Mouse (Mus musculus) left cerebral cortex, adult 8-10 months (tissue): ENCODE data around the gene Agap1. TPM values are rescaled to one million over a fixed set of nuclear protein-coding genes. Genes with fewer than 3 reads are reported as not detected.

Experiments used
- DNase-seq, 2 experiments: peaks; one replicate each; pipeline ENCODE4 v3.0.0; 2022; ENCODE audit warnings: low spot score in 2 of 2
- total RNA-seq, 4 experiments: library from RNA; stranded (reverse); gene quantifications; 2 replicates each; pipeline ENCODE4 v1.2.4; 2022

Agap1 gene
- total RNA-seq, 4 experiments from 2014 or later = 269 to 335 (median 295) TPM

DNA sequence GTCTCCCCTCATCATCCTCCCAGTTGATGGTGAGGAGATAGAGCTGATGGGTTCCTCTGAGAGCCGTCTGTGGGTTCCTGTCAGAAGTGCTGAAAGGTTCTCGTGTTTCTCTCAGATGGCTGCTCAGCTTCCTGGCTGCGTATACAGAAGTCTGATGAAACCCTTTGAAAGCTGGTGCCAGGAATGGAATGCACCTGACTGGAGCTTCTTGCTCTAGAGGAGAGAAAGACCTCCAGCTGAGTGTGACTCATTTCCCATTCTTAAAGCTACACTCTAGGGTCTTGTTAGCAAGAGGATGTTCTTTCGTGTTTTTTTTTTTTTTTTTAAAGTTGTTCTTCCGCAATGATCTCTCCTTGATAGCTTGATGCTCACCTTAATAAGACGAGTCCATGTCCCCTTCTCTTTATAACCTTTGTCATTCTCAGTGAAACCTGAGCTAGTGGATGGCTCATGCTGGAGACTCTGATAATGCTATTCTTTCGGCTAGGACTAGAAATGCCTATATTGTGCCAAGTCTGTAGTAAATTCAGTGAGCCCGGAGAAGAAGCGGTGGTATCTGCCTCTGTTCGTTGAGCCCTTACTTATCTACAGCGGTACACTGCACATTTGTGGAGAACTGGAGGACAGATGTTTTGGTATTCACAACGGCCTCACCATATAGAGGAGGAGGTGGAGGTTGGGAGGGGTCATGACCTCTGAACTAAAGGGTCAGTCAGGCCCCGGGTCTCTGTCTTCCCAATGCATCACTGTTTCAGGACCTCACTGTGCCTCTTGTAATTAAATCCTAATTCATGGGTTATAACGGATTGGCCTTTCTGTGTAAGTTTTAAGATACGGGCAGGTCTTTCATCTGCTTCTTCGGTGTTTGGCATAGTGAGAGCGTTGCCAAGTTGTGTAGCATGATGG, 2.8 kb downstream of the Agap1 start:
- no peak for DNase-seq

GRCm38 (mm10) chr1:89461881-89462280, 7.3 kb downstream of the Agap1 start:
- no peak for DNase-seq

DNA sequence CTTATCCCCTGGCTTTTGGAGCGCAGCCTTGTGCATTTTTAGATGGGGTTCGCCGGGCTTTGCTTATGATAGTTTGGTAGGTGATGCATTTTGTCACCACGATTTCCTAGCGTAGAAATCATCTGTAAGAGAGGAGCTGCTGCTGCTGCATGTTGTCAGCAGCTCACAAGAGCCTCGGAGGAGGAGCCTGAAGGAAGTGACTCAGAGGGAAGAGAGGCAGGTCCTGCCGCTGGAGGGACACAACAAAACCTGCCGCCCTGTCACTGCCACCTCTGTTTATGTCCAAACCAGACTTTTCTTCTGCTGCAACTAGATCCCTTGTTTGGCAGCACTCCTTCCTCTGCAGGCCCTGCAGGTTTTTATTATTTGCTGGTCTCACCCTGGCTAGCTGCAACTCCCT, 8.5 kb downstream of the Agap1 start:
- DNase-seq = no peak

GRCm38 (mm10) chr1:89465417-89466002, 10.9 kb downstream of the Agap1 start:
- peak in 1 of 2 experiments; percentile 29 for DNase-seq

GRCm38 (mm10) chr1:89467321-89468069, 12.9 kb downstream of the Agap1 start:
- no peak for DNase-seq

DNA sequence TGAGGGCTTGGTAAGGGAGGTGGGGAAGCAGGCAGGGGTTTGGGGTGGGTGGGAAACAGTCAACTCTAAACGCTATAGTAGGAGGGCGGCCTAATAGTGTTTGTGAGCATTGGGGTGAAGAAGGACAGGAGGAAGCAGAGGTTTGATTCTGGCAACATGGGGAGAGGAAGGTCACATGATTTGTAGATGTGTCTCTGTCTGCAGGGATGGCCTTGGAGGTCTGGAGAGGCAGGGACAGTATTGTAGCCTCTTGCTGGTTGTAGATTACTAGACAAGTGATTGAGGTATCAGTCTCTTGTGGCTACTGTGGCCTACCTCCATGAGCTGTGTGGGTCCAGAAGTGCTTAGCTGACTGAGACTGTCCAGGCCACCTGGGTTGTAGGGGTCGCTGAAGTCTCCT, 13.5 kb downstream of the Agap1 start:
- DNase-seq = no peak

- DNase-seq = no peak
Measured at GRCm38 (mm10) chr1:89471430-89471829, 16.8 kb downstream of the Agap1 start.

- DNase-seq = no peak
Measured at GRCm38 (mm10) chr1:89471891-89472290, 17.3 kb downstream of the Agap1 start.

DNA sequence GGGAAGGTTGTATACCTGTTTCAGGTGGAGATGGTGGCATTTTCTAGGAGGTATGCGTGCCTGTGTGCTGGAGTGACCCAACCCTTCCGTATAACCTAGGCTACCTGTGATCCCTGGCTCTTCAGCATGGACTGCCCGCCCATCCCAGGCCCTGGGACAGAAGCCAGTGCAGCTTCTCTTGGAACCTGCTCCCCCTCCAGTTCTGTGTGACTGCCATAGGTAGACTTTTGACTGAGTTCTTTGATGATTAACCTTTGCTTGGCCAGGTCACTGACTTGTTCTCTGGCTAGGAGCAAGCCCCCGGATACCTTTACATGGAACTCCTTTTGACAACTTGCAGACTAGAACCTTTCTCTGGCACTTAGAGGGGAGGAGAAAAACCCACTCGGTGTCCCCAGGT, 19.3 kb downstream of the Agap1 start:
- no peak for DNase-seq

DNA sequence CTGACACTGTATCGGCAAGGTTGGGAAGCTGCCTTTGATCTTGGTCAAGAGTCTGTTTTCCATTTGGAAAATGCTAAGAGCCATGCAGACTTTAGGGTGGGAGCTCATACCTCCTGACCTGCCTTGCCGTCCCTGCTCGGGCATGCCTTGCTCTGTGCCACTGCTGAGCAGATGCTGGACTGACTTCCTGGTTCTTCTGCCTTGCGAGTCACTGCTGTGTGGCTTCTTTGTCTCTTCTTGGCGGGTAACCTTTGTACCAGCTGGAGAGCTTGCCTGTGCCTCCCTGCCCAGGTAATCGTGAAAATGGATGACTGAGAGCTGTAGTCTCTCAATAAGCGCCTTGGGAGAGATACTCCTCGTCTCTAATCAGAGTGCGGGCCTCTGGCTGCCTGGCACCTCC, 20.2 kb downstream of the Agap1 start:
- DNase-seq = no peak

DNA sequence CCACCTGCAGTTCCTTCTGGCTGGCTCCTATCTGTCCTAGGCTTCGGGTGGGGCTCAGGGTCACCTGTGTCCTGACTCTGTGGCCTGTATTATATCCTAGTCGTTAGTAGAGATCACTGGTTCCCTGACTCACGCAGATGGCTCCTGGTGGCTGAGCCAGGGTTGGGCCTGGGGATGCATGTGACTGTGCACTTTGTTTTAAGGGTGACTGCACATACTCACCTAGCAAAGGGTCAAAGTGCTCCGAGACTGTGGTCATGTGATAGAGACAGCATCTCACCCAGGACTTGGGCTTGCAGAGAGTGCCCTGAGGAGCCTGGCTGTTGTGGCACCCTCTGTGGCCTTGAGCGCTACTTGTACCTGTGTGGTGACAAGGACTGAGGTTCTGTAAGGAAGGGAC, 22.4 kb downstream of the Agap1 start:
- DNase-seq = no peak

- DNase-seq = peak in 1 of 2 experiments; percentile 60
Measured at GRCm38 (mm10) chr1:89478571-89479460, 24.2 kb downstream of the Agap1 start.

DNA sequence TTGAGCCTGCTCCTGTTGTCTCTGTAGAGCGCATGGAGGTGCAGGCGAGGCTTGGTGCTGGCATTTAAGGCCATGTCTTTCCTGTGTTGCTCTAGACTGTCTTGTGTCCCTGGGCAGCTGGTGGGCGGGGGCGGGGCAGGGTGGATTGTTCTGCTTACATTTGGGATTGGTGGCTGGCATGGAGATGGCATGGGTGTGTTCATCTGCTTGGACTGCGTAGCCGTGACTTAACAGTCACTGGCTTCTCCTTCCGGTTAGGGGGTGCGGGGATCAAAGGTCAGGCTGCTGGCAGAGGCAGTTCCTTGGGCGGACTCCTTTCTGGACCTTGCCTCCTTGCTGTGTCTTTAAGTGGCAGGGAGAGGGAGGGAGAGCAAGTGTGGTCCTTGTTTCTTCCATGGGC, 26.5 kb downstream of the Agap1 start:
- no peak for DNase-seq

DNA sequence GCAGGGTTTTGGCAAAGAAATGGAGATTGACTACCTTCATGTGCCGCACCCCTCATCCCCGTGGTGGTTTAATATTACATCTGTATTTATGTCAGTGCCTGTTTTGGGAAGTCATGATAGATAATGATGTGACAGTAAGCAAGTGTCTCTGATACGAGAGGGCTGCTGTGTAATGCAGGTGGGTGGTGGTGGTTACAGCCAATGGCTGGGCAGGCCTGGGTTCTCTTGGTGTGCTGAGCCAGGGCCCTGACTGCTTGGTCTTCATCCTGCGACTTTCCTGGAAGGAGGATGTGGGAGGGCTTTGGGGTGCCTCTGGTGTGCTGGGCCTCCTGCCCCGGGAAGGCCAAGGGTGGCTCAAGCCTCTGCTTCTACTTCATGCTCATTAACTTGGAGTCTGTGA, 28.2 kb downstream of the Agap1 start:
- DNase-seq = no peak

- no peak for DNase-seq
Measured at GRCm38 (mm10) chr1:89486891-89487290, 32.3 kb downstream of the Agap1 start.

DNA sequence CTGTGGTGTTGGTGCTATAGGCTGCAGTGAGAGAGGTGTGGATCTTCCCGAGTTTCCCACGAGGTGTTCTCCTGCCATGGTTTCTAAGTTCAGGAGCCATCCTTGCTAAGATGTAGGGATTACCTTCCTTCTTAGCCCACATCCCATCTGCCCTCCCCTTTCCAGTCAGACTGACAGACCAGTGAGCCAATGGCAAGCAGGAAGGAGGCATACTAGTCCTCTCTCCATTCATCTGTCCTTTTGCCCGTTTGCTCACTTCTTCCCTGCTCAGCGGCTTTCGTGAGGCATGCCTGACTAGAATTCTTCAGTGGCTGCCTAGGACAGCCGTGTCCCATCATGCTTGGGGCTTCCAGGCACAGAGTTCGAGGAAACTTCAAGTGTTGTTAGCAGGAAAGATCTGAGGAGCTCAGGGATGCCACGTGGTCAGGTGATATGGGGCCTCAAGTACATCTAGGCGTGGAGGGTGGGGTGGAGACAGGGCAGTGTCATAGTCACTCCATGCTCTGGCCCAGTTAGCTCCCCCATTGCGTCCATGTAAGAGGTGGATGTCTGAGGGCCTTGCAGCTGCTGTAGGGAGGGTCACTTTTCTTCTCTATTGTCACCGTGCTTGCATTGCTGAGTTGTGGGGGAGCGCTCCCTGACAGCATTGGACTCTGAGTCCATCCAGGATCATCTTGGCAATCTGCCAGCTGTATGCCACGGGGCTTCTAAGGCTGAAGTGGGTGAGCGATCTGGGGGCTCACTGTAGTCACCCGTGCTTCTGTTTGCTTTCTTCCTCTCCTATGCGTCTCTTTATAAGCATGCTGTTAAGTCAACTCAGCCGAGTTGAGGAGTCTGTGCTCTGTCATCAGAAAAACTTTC, 34.7 kb downstream of the Agap1 start:
- no peak for DNase-seq

GRCm38 (mm10) chr1:89493177-89493576, 38.6 kb downstream of the Agap1 start:
- DNase-seq = no peak

DNA sequence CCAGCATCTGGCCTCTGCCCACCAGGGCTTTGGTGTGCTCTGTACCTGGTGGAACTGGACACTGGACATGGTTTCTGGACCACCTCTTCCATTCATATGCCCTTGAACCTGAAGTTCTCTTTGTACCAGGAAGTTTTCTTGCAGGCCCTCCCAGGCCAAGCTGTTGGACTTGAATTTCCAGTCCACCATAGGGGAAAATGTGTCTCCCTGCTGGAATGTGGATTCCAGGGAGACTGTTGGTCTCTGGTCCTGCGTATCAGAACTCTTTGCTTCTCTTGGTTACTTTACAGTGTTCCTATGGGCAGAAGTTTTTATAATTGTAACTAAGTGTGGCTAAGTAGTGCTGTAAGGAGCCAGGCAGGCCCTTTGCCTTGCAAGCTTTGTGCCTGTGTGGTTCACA, 40.2 kb downstream of the Agap1 start:
- no peak for DNase-seq

- no peak for DNase-seq
Measured at GRCm38 (mm10) chr1:89496204-89496603, 41.6 kb downstream of the Agap1 start.

DNA sequence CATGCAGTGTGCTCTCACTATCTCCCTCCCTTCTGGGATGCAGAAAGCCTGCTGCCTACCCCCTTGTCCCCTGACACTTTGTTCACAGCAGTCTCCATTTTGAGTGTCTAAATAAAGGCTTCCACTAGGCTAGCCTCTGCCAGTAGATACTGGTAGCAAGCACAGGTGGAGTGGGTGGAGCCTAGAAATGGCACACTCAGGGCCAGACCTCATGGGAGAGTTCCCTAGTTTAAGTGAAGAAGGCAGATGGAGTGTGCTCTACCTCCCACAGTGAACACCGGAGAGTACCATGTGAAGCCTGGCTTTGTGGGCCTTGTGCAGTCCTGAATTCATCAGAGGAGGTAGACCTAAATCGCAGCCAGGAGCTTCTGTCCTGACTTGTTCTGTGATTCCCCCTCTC, 46.3 kb downstream of the Agap1 start:
- no peak for DNase-seq
